Mouse (Mus musculus) spleen, adult 12 weeks (tissue): ENCODE measurements around the gene Aim2.

ENCODE experiments used
- DNase-seq: peaks from one replicate; pipeline ENCODE4 v3.0.0; 2022; ENCODE audit warnings: low spot score

The Aim2 gene

GRCm38 (mm10) chr1:173345112-173345511, 5.6 kb upstream of the Aim2 start:
- no peak for DNase-seq

GRCm38 (mm10) chr1:173348527-173348926, 2.2 kb upstream of the Aim2 start:
- no peak for DNase-seq

- DNase-seq: no peak
Observed at GRCm38 (mm10) chr1:173349192-173349591, 1.5 kb upstream of the Aim2 start.

- peak; percentile 50 for DNase-seq
Observed at GRCm38 (mm10) chr1:173349946-173350345, 733 bp upstream of the Aim2 start.

- DNase-seq: no peak
Observed at GRCm38 (mm10) chr1:173355107-173355846, 4.6 kb downstream of the Aim2 start.

GRCm38 (mm10) chr1:173356699-173357098, 6.0 kb downstream of the Aim2 start:
- no peak for DNase-seq

- DNase-seq: no peak
Observed at GRCm38 (mm10) chr1:173357799-173358198, 7.1 kb downstream of the Aim2 start.

- DNase-seq: no peak
Observed at GRCm38 (mm10) chr1:173359590-173360290, 9.1 kb downstream of the Aim2 start.

- DNase-seq: no peak
Observed at GRCm38 (mm10) chr1:173361651-173362050, 11.0 kb downstream of the Aim2 start.

GRCm38 (mm10) chr1:173363436-173363835, 12.8 kb downstream of the Aim2 start:
- no peak for DNase-seq

- no peak for DNase-seq
Observed at GRCm38 (mm10) chr1:173364125-173364800, 13.6 kb downstream of the Aim2 start.

GRCm38 (mm10) chr1:173365970-173366409, 15.3 kb downstream of the Aim2 start:
- no peak for DNase-seq

- no peak for DNase-seq
Observed at GRCm38 (mm10) chr1:173366701-173367355, 16.1 kb downstream of the Aim2 start.

GRCm38 (mm10) chr1:173367356-173368046, 16.8 kb downstream of the Aim2 start, which contains the start of gene Cadm3:
Gene Cadm3 (minus strand): TSS chr1:173367695.
- DNase-seq: no peak

GRCm38 (mm10) chr1:173369611-173370010, 18.9 kb downstream of the Aim2 start:
- DNase-seq: no peak

- no peak for DNase-seq
Observed at GRCm38 (mm10) chr1:173370456-173370855, 19.8 kb downstream of the Aim2 start.

- no peak for DNase-seq
Observed at GRCm38 (mm10) chr1:173371586-173371985, 20.9 kb downstream of the Aim2 start.

- DNase-seq: no peak
Observed at GRCm38 (mm10) chr1:173374020-173374419, 23.3 kb downstream of the Aim2 start.

- peak; percentile 16 for DNase-seq
Observed at GRCm38 (mm10) chr1:173377380-173378112, 26.9 kb downstream of the Aim2 start.

- no peak for DNase-seq
Observed at GRCm38 (mm10) chr1:173381436-173381835, 30.8 kb downstream of the Aim2 start.

GRCm38 (mm10) chr1:173389431-173389830, 38.8 kb downstream of the Aim2 start:
- DNase-seq: no peak
